Mouse (Mus musculus): ENCODE measurements around the gene Csnk1g2. TPM values are rescaled to one million over a fixed set of nuclear protein-coding genes. Genes with fewer than 3 reads are reported as not detected.
A peak's percentile ranks its signal among the peaks of the same experiment; 100 is the strongest.

Gene Csnk1g2
- polyA plus RNA-seq, 1 experiment, result 246 TPM

DNA sequence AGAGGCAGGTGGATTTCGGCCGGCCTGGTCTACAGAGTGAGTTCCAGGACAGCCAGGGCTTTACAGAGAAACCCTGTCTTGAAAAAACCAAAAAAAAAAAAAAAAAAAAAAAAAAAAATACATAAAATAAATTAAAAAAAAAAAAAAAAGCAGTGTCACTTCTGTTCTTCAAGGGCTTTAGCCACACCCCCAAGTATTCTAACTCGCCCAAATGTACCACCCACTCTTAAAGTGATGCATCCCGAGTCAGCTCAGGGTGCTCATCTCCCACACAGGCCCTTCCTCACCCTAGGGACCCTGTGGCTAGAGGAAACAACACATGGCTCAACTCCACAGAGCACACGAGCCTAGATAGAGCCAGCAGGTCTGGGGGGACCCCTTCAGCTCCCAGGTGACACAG is 39.6 kb upstream of the Csnk1g2 start:
- WGBS, result 71% methylated on average over 5 of the region's 5 CpGs
- Histone ChIP-seq H3K4me1 (ENCODE audit: control insufficient read depth, insufficient read depth, low read length) (peaks cover 26% of the 10 kb centered on the region), H3K4me3 (replicated peaks; ENCODE audit: extremely low read depth, low read depth, low read length) (no peak overlapping the region)
- DNase-seq, result no peak
- TF ChIP-seq POLR2A (IDR thresholded peaks at IDR 0.05; ENCODE audit: borderline replicate concordance, extremely low read depth, low read depth, low read length) (no peak), CTCF (IDR thresholded peaks at IDR 0.05; ENCODE audit: insufficient read depth, low read length) (no peak)

DNA sequence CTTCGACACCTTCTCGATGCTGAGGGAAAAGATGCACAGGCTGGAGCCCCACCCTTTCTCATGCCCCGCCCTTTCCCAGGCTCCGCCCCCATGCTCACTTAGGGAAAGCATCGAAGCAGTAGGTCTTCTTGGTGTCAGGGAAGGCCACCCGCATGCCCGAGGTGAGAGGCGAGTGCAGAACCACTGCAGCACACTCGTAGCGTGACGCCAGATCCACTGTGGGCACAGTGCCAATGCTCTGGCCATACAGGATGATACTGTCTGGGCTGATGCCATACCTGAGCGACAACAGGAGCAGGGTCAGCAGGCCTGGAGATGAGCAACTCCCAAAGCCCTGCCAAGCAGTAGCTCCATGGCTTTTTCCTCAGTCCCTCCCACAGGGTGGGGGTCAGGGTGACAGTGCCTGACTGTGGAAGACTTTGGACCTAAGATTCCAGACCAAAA is 38.6 kb upstream of the Csnk1g2 start:
- DNase-seq, result peak; percentile 5
- 42% methylated on average over 12 of the region's 12 CpGs for WGBS
- peaks cover 28% of the 10 kb centered on the region for H3K4me1 ChIP-seq (ENCODE audit: control insufficient read depth, insufficient read depth, low read length)
- no peak overlapping the region for H3K4me3 ChIP-seq (replicated peaks; ENCODE audit: extremely low read depth, low read depth, low read length)
- TF ChIP-seq CTCF (IDR thresholded peaks at IDR 0.05; ENCODE audit: insufficient read depth, low read length), result no peak
- TF ChIP-seq POLR2A (IDR thresholded peaks at IDR 0.05; ENCODE audit: borderline replicate concordance, extremely low read depth, low read depth, low read length), result no peak

DNA sequence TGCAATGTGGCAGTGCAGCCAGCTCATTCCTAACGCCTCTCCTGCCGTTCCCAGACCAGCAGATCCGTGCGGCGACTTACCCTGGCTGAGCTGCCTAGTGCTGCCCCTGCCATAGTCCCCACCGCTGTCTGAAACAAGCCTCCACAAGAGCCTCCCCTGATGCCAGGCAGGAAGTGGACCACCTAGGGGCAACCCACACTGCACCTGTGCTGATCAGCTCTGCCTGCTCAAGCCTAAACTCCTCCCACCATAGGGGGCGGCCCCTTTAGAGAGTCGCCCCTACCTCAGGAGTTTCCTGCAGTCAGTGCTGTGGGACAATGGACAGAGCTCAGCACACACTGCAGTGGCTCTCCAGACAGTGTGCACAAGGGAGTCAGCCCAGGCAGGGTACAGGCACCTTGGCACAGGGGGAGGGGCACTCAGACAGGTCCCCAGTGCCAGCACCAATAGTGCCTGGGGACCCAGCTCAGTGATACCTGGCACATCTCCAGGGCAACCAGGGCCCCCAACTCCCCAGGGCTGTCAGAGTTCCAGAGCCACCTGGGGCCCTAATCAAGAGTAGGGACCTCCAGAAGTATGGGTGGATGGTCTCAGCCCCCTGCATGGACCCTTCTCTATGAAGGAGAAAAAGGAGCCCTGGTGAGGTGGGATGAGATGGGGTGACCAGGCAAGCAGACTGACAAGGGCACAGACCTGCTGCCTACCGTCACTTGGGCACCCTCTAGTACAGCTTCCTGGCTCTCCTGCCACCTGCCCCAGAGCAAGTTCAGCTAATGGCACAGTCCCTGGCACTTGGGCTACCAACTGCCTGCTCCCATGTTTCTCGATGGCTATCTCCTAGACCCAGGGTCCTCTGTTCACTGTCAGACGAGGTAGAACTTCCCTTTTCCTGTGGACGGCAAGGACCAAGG is 37.7 kb upstream of the Csnk1g2 start:
- TF ChIP-seq POLR2A (IDR thresholded peaks at IDR 0.05; ENCODE audit: borderline replicate concordance, extremely low read depth, low read depth, low read length) (no peak), CTCF (IDR thresholded peaks at IDR 0.05; ENCODE audit: insufficient read depth, low read length) (no peak)
- Histone ChIP-seq H3K4me3 (replicated peaks; ENCODE audit: extremely low read depth, low read depth, low read length) (no peak overlapping the region), H3K4me1 (ENCODE audit: control insufficient read depth, insufficient read depth, low read length) (peaks cover 33% of the 10 kb centered on the region)
- WGBS, result 50% methylated on average over 12 of the region's 12 CpGs
- no peak for DNase-seq

DNA sequence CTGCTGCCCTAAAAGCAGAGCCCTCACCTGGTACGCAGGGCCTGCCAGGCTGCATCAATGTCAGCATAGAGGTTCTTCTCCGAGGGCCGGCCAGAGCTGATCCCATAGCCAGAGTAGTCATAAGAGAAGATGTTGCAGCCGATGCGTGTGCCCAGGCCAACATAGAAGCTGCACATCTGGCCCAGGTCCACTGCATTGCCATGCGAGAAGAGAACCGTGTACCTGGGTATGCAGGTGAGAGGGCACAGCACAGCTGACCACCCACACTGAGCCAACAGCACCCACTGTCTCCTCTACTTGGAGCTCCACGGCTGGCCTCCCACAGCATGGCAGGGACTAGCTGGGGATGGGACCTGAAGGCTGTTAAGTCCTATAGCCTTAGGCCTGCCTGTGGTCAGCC is 37.1 kb upstream of the Csnk1g2 start:
- TF ChIP-seq CTCF (IDR thresholded peaks at IDR 0.05; ENCODE audit: insufficient read depth, low read length), result no peak
- no peak for TF ChIP-seq POLR2A (IDR thresholded peaks at IDR 0.05; ENCODE audit: borderline replicate concordance, extremely low read depth, low read depth, low read length)
- DNase-seq, result no peak
- no peak overlapping the region for H3K4me3 ChIP-seq (replicated peaks; ENCODE audit: extremely low read depth, low read depth, low read length)
- peaks cover 33% of the 10 kb centered on the region for H3K4me1 ChIP-seq (ENCODE audit: control insufficient read depth, insufficient read depth, low read length)
- 82% methylated on average over 8 of the region's 8 CpGs for WGBS

DNA sequence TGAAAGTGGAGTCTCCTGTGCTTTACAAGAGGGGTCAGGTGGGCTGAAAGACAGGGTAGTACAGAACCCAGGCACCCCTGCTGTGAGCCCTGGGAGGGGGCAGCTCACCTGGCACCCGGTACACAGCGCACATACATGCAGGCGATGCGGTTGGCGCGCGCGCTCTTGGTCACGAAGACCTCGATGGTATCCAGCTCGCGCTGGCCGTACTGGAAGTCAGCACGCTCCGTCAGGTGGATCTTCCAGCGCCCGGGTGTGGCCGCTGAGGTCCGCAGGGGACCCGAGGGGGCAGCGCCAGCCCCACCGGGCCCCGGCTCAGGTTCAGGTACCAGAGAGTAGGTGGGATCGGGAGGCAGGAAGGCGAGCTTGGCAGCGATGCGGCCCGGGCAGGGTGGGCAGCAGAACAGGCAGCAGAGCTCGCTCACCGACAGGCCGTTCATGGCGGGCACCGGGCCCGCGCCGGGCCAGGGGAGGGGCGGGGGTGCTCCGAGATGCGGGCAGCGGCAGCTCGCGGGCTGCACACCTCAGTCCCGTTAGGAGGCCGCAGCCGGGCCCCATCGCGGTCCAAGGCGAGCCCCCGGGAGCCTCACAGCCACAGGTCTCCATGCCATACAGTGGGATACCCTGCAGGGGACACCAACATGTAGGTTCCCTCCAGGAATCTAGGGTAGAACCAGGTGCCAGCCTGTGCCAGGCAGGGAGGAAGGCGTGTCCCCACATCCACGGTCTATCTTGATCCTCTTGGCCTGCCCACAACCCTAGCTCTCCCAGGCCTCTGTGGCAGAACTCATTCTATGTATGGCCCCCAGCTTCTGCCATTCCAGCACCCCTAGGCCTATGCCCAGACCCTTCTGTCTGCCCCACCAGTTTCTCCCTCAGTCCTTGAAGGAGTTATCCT is 36.0 kb upstream of the Csnk1g2 start:
- peak overlapping the region; percentile 58 for H3K4me3 ChIP-seq (replicated peaks; ENCODE audit: extremely low read depth, low read depth, low read length)
- TF ChIP-seq CTCF (IDR thresholded peaks at IDR 0.05; ENCODE audit: insufficient read depth, low read length) (no peak), POLR2A (IDR thresholded peaks at IDR 0.05; ENCODE audit: borderline replicate concordance, extremely low read depth, low read depth, low read length) (no peak)
- H3K4me1 ChIP-seq (ENCODE audit: control insufficient read depth, insufficient read depth, low read length), result peaks cover 33% of the 10 kb centered on the region
- DNase-seq, result no peak
- WGBS, result 77% methylated on average over 34 of the region's 51 CpGs

DNA sequence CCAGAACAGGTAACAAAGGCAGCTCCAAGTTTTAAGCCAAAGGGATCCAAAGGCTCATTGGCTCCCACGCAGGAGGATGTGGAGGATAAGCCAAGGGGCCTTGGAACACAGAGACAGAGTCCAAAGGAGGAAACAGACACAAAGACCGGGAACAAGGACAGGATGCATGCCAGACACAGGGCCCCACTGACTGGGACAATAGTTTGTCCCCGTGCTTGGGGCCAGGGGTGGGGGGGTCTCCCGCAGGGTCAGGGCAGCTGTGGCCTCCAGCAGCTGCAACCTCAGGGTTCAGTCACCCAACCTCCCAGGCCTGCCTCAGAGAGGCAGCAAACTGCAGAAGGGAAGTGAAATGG is 35.4 kb upstream of the Csnk1g2 start:
- 33% methylated on average over 4 of the region's 4 CpGs for WGBS
- Histone ChIP-seq H3K4me3 (replicated peaks; ENCODE audit: extremely low read depth, low read depth, low read length) (no peak overlapping the region), H3K4me1 (ENCODE audit: control insufficient read depth, insufficient read depth, low read length) (peaks cover 33% of the 10 kb centered on the region)
- no peak for TF ChIP-seq CTCF (IDR thresholded peaks at IDR 0.05; ENCODE audit: insufficient read depth, low read length)
- 0 out of 2 replicates have a peak, but pooled peaks have one; percentile 18 for TF ChIP-seq POLR2A (IDR thresholded peaks at IDR 0.05; ENCODE audit: borderline replicate concordance, extremely low read depth, low read depth, low read length)
- no peak for DNase-seq

DNA sequence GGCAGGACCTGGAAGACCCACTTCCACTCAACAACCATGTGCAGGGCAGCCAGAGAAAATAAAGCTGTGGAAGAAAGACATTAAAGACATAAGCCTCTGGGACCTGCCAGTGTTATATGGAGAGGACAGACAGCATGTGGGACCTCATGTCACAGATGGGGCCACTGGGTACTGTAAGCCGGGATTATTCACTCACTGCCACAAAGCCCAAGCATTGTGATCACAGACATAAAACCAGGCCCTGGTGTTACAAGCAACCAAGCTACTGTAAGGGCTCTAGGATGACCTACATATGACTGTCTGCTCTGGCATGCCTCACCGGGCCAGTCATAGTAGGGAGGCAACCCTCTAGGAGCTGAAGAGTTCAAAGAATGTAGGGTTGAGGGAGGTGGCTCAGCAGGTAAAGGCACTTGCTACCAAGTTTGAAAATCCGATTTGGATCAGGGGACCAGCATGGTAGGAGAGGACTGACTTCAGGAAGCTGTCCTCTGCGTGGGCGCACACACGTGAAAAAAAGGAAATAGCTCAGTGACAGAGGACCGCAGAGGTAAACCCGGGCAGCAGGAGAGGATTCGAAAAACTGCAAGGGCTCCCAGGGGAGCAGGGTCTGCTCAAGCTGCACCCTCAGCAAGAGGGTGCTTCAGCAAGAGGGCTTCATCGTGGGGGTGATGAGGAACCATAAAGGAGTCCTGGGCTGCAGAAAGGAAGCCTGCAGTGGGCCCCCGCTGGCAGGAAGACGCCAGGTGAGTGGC is 33.3 kb upstream of the Csnk1g2 start:
- DNase-seq, result no peak
- peak overlapping the region; percentile 77 for H3K4me3 ChIP-seq (replicated peaks; ENCODE audit: extremely low read depth, low read depth, low read length)
- TF ChIP-seq CTCF (IDR thresholded peaks at IDR 0.05; ENCODE audit: insufficient read depth, low read length) (no peak), POLR2A (IDR thresholded peaks at IDR 0.05; ENCODE audit: borderline replicate concordance, extremely low read depth, low read depth, low read length) (0 out of 2 replicates have a peak, but pooled peaks have one; percentile 3)
- H3K4me1 ChIP-seq (ENCODE audit: control insufficient read depth, insufficient read depth, low read length), result peaks cover 28% of the 10 kb centered on the region
- 4% methylated on average over 12 of the region's 12 CpGs for WGBS

DNA sequence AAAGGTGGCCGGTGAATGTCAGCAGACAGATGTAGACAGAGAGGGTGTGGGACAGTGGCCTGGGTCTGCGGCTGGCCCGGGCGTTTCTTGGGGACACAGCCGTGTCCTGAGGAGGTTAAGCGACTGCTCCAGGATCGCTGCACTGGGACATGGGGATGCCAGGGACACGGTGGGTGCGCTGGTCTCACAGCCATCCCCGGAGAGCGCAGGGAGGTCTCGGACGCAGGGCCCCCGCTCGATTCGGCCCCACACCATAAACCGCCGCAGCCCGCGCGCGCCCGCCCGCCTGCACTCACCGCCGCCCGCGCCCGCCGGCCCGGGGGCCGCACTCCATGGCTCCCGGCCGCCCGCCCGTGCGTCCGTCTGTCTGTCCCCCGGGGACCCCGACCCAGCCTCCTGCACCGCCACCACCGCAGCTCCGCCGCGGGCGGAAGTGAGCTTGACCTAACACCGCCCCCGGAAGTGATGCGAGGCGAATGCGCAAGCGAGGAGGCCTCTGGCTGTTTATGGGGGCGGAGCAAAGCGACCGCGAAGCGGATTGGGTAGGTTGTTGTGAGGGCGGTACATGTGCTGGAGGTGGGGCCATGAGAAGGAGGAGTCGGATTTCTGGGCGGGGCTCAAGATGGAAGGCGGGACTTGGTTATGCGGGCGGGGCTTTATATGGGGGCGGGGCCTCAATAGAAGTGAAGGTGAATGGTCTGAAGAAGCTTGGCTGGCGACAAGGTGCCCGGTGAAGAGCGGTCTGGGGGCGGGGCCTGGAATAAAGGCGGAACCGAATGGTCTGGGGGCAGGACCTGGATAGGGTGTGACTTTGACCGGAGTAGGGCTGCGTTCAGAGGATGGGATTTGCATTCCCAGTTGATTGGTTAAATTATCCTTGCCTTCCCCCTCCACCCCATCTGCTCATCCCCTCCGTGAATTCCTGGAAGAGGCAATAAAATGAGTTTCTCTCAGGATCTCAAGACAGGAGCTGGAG is 32.5 kb upstream of the Csnk1g2 start, which contains the start of gene Abhd17a:
Abhd17a (minus strand) TSS at position 463 of the 976 bp plus-strand sequence.
- Histone ChIP-seq H3K4me1 (ENCODE audit: control insufficient read depth, insufficient read depth, low read length) (peaks cover 22% of the 10 kb centered on the region), H3K4me3 (replicated peaks; ENCODE audit: extremely low read depth, low read depth, low read length) (peak within 1 kb of the TSS; percentile 77)
- peak; percentile 92 for DNase-seq
- peak; percentile 90; the same call in 1 of the 2 replicates for TF ChIP-seq POLR2A (IDR thresholded peaks at IDR 0.05; ENCODE audit: borderline replicate concordance, extremely low read depth, low read depth, low read length)
- no peak for TF ChIP-seq CTCF (IDR thresholded peaks at IDR 0.05; ENCODE audit: insufficient read depth, low read length)
- 2% methylated on average over 73 of the region's 73 CpGs for WGBS

All from lung, adult 2 months (tissue).